Mouse (Mus musculus) liver, postnatal 0 days (tissue): ENCODE results near the gene Col15a1. TPM values are rescaled to one million over a fixed set of nuclear protein-coding genes. Genes with fewer than 3 reads are reported as not detected.

Experiments
- ATAC-seq: fragments of 200-750 bp; cut with Nextera tagmentation; 2 replicates; pipeline ENCODE4 v1.8.0; 2017; ENCODE audit warnings: mild to moderate bottlenecking, moderate library complexity
- DNase-seq: peaks from one replicate; pipeline ENCODE4 v3.0.0-alpha.2; 2016
- H3K27ac ChIP-seq: fragments of 300-500 bp; sonication (generic); 2 replicates; pipeline ENCODE4 v1.5.1; 2014; ENCODE audit warnings: antibody characterized with exemption, moderate library complexity, mild to moderate bottlenecking, low read depth
- H3K27me3 ChIP-seq: fragments of 300-500 bp; sonication (generic); 2 replicates; pipeline ENCODE4 v1.6.1; 2014; ENCODE audit warnings: low read length, control low read depth, mixed read lengths; ENCODE audit not compliant: insufficient read depth
- H3K36me3 ChIP-seq: fragments of 300-500 bp; sonication (generic); replicated peaks from 2 replicates; pipeline ENCODE4 v1.6.1; 2014; ENCODE audit warnings: mild to moderate bottlenecking, control low read depth, low read length, moderate library complexity, mixed read lengths; ENCODE audit not compliant: insufficient read depth
- H3K4me1 ChIP-seq: fragments of 300-500 bp; sonication (generic); 2 replicates; pipeline ENCODE4 v1.6.1; 2014; ENCODE audit warnings: antibody characterized with exemption, mild to moderate bottlenecking, control low read depth; ENCODE audit not compliant: insufficient read depth
- H3K4me2 ChIP-seq: fragments of 300-500 bp; sonication (generic); 2 replicates; pipeline ENCODE4 v1.6.1; 2014; ENCODE audit warnings: low read depth, mild to moderate bottlenecking, low read length, moderate library complexity, mixed read lengths
- H3K4me3 ChIP-seq: fragments of 300-500 bp; sonication (generic); 2 replicates; pipeline ENCODE4 v1.5.1; 2014; ENCODE audit warnings: low read depth, low read length
- H3K9ac ChIP-seq: fragments of 300-500 bp; sonication (generic); replicated peaks from 2 replicates; pipeline ENCODE4 v1.6.1; 2014; ENCODE audit warnings: mild to moderate bottlenecking, moderate library complexity
- H3K9me3 ChIP-seq: fragments of 300-500 bp; sonication (generic); 2 replicates; pipeline ENCODE4 v1.6.1; 2016; ENCODE audit warnings: mild to moderate bottlenecking, control low read depth, low read length, mixed read lengths
- CTCF ChIP-seq: sonication (generic); IDR thresholded peaks from 2 replicates; pipeline ENCODE4 v1.5.1; 2016; ENCODE audit warnings: antibody characterized with exemption, low read depth
- EP300 ChIP-seq: IDR thresholded peaks from 2 replicates; pipeline ENCODE4 v1.6.1; 2016; ENCODE audit warnings: antibody characterized with exemption, low read depth, mild to moderate bottlenecking
- WGBS: fragments of 180-500 bp; shearing (Covaris S2); extraction: QIAGEN DNeasy Blood & Tissue Kit; methylation state at CpG from one replicate; pipeline ENCODE4 v1.1.7; 2014; ENCODE audit not compliant: insufficient replicate concordance; 5-methylcytosine and 5-hydroxymethylcytosine counted together
- polyA plus RNA-seq: library from polyadenylated mRNA; unstranded; fragments of >200 nt; fragmentation: Nextera tagmentation; extraction: Ambion mirVana; gene quantifications from 2 replicates; pipeline ENCODE4 v1.2.1, GENCODE M21; 2015

Gene Col15a1
- polyA plus RNA-seq, 1 experiment from 2014 or later = 0.28 TPM

GRCm38 (mm10) chr4:47208421-47208991 is 545 bp downstream of the Col15a1 start:
- no peak for TF ChIP-seq EP300
- TF ChIP-seq CTCF = no peak
- DNase-seq (no peak), ATAC-seq (no peak)
- Histone ChIP-seq H3K4me3 (peak overlapping the region; percentile 8; the same call in 1 of the 2 replicates), H3K9me3 (no peaks in the 10 kb centered on the region), H3K4me2 (peak overlapping the region; percentile 29; the same call in 1 of the 2 replicates), H3K4me1 (no peaks in the 10 kb centered on the region), H3K9ac (no peak overlapping the region), H3K27me3 (peaks cover 35% of the 10 kb centered on the region), H3K36me3 (no peaks in the 10 kb centered on the region), H3K27ac (no peak overlapping the region)
- 6% methylated on average over 40 of the region's 40 CpGs for WGBS

GRCm38 (mm10) chr4:47209466-47209865 is 1.5 kb downstream of the Col15a1 start:
- Histone ChIP-seq H3K9ac (no peak overlapping the region), H3K27me3 (peaks cover 35% of the 10 kb centered on the region), H3K27ac (no peak overlapping the region), H3K36me3 (no peaks in the 10 kb centered on the region), H3K9me3 (no peaks in the 10 kb centered on the region), H3K4me2 (no peak overlapping the region), H3K4me3 (no peak overlapping the region), H3K4me1 (no peaks in the 10 kb centered on the region)
- ATAC-seq (no peak), DNase-seq (no peak)
- TF ChIP-seq EP300 (no peak), CTCF (no peak)
- 72% methylated on average over 7 of the region's 7 CpGs for WGBS

GRCm38 (mm10) chr4:47218828-47219227 is 10.9 kb downstream of the Col15a1 start:
- no peak overlapping the region for H3K9ac ChIP-seq
- H3K4me3 ChIP-seq = no peak overlapping the region
- ATAC-seq = no peak
- no peaks in the 10 kb centered on the region for H3K9me3 ChIP-seq
- TF ChIP-seq EP300 = no peak
- no peak for TF ChIP-seq CTCF
- no peaks in the 10 kb centered on the region for H3K27me3 ChIP-seq
- H3K27ac ChIP-seq = no peak overlapping the region
- no peak for DNase-seq
- WGBS = 71% methylated on average over 1 of the region's 1 CpGs
- no peaks in the 10 kb centered on the region for H3K36me3 ChIP-seq
- no peak overlapping the region for H3K4me2 ChIP-seq
- H3K4me1 ChIP-seq = no peaks in the 10 kb centered on the region

GRCm38 (mm10) chr4:47219393-47219792 is 11.4 kb downstream of the Col15a1 start:
- Histone ChIP-seq H3K27ac (no peak overlapping the region), H3K4me1 (no peaks in the 10 kb centered on the region), H3K36me3 (no peaks in the 10 kb centered on the region), H3K9me3 (no peaks in the 10 kb centered on the region), H3K4me2 (no peak overlapping the region), H3K4me3 (no peak overlapping the region), H3K9ac (no peak overlapping the region), H3K27me3 (no peaks in the 10 kb centered on the region)
- 63% methylated on average over 10 of the region's 10 CpGs for WGBS
- DNase-seq = no peak
- ATAC-seq = no peak
- no peak for TF ChIP-seq CTCF
- TF ChIP-seq EP300 = no peak

- Histone ChIP-seq H3K36me3 (no peaks in the 10 kb centered on the region), H3K4me3 (no peak overlapping the region), H3K9ac (no peak overlapping the region), H3K27ac (no peak overlapping the region), H3K4me1 (no peaks in the 10 kb centered on the region), H3K9me3 (no peaks in the 10 kb centered on the region), H3K27me3 (no peaks in the 10 kb centered on the region), H3K4me2 (no peak overlapping the region)
- 74% methylated on average over 3 of the region's 3 CpGs for WGBS
- no peak for DNase-seq
- TF ChIP-seq CTCF (no peak), EP300 (no peak)
- ATAC-seq = no peak
Measured at GRCm38 (mm10) chr4:47220544-47220943, 12.6 kb downstream of the Col15a1 start.

GRCm38 (mm10) chr4:47222146-47222545 is 14.2 kb downstream of the Col15a1 start:
- no peak overlapping the region for H3K9ac ChIP-seq
- no peaks in the 10 kb centered on the region for H3K4me1 ChIP-seq
- H3K4me3 ChIP-seq = no peak overlapping the region
- H3K4me2 ChIP-seq = no peak overlapping the region
- H3K27ac ChIP-seq = no peak overlapping the region
- DNase-seq = no peak
- 77% methylated on average over 3 of the region's 3 CpGs for WGBS
- ATAC-seq = no peak
- no peaks in the 10 kb centered on the region for H3K9me3 ChIP-seq
- no peaks in the 10 kb centered on the region for H3K27me3 ChIP-seq
- TF ChIP-seq CTCF (no peak), EP300 (no peak)
- no peaks in the 10 kb centered on the region for H3K36me3 ChIP-seq
